Mouse (Mus musculus) brain, embryonic 18.5 days (tissue): ENCODE data around the gene Gna12.

ENCODE experiments used
- DNase-seq: peaks from one replicate; pipeline ENCODE4 v3.0.0-alpha.2; 2012; ENCODE audit warnings: low read depth, low spot score

The Gna12 gene

GRCm38 (mm10) chr5:140753223-140753622 is 77.0 kb downstream of the Gna12 start:
- DNase-seq: no peak

GRCm38 (mm10) chr5:140752639-140753038 is 77.6 kb downstream of the Gna12 start:
- DNase-seq: no peak

- no peak for DNase-seq
These were observed 78.2 kb downstream of the Gna12 start for GRCm38 (mm10) chr5:140752041-140752440.

DNA sequence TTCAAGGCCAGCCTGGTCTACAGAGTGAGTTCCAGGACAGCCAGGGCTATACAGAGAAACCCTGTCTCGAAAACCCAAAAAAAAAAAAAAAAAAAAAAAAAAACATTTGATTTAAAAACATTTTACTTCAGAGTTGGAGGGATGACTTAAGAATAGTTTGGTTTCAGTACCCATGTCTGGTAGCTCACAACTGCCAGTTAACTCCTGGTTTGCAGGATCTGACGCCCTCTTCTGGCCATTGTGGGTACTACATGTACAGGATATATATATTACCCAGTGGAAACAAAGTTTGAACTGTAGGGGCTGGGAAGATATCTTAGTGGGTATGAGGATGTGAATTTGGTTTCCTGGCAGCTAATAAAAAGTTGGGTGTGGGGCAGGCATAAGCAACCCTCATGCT is 79.3 kb downstream of the Gna12 start:
- DNase-seq: no peak

DNA sequence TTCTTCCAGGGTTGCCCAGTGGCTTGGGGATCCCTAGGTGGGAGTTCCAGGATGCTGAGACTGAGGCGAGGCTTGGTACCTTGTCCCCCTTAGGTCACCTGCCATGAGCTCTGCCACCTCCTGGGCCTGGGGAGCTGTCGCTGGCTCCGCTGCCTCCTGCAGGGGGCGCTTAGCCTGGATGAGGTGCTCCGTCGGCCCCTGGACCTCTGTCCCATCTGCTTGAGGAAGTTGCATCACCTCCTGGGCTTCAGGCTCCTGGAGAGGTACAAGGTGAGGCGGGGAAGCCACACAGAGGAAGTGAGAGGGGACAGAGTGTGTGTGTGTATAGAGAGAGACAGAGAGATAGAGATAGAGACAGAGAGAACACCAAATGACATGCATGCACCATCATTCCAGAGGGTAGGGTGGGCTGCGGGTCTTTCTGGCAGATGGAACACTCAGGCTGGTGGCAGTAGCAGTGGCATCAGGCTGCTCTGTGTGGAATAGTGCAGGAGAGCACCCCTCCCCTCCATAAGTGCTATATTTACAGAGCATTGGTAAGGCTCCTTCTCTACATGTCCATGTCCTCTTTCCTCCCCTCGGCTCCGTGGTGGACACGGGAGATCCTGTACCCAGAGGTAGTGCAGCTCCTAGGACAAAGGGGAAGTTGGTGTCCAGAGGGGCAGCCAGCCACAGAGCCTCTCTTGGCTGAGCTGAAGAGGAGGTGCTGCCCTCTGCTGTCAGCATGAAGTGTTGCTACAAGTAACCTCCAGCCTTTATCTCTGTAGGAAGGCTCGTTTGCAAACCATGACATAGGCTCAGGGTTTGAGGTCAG is 81.0 kb downstream of the Gna12 start:
- DNase-seq: no peak

DNA sequence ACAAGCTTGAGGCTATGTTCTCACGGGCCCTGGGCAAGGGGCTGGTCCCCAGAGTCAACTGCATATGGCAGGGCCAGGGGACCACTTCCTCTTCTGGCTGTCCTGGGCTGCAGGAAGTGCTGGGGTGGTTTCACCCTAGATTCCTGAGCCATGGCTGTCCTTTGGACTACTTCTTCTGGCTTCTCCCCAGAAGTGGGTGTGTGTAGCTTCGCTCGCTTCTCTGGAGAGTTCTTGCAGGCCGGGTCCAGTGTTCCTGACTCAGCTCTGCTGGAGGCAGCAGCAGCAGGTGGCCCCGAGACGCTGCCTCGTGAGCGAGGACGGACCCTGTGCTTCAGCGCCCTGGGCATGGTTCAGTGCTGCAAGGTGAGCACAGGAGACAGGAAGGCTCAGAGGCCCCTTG is 81.8 kb downstream of the Gna12 start:
- no peak for DNase-seq

DNA sequence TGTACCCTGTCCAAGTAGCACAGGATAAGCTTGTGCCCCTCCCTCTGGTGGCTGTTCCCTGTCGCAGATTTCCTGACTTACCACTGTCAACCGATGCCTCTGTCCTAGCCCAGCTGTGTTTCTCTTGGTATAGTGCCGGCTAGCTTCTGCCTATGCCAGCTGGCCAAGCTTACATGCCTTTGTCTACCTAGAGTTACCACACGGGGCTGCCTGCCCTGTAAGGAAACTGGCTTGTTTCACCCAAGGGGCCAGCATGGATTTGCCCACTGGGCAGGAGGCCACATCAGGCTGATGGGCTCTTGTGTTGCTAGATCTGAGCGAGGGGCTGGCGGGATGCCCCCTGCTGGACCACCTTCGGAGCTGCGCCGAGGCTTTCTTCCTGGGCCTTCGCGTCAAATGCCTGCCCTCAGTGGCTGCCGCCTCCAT is 86.5 kb downstream of the Gna12 start:
- DNase-seq: no peak

DNA sequence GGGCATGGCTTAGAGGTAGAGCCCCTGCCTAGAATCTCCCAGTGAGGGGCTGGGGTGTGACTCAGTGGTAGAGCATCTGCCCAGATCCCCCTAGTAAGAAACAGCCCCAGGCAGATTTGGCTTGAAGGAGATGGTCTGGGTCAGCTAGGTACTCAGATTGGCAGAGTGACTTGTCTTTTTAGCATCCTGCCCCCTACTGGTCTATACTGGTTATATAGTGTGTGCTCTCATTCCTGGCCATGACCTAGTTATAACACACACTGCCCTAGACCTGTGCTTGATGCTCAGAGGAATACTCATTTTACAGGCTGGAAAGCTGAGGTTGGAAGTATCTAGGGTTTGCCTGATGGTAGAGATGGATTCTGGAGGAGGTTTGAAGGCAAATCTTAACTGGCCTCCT is 88.4 kb downstream of the Gna12 start:
- DNase-seq: no peak

DNA sequence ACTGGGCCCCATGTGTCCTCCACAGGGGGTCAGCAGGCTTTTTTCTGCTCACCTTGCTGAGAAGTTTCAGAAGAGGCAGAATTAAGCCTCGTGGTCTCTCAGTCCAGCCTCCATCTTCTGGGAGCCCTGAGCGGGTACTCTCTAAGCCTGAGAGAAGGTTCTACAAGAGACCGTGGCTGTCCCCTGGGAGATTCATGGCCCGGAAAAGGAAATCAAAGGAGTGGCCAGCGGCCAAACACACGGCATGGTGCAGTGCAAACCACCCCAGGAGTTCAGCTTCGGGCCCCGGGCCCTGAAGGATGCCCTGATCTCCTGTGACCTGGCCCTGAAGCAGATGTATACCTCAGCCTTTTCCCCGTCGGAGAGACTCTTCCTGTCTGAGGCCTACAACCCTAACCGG is 89.2 kb downstream of the Gna12 start:
- DNase-seq: no peak

DNA sequence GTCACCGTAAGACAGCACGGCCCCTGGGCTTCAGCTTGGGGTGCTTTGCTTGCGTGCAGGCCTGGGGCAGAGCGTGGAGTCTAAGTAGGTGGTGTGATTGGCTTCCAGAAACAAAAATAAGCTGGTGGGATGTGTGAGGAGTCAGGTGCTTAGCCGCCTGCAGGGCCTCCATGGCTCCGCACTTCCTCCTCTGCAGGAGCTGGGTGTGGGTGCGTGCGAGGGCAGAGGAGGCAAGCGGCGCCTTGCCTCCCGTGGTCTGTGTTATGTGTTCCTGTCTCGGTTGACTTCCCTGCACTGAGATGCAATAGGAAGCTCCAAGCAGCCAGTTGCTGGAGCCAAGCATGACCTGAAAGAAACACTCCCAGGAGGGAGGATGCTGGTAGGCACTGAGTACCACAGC is 90.4 kb downstream of the Gna12 start:
- no peak for DNase-seq

DNA sequence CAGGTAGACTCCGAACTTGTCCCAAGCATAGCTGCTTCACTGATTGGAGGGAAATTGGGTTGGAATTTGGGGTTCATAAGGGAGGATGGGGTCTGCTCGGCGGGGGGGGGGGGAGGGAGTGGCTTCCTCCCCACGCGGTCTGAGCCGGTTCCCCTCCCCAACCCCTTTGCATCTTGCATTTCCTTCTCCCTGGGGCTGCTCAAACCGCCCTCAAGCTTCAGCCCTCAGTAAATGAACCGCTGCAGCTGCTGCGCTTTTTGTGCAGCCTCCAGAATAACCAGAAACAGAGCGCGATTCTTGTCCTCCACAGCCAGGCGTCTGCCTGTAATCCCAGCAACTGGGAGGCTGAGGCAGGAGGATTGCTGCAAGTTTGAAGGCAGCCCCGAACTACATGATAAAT is 94.1 kb downstream of the Gna12 start:
- no peak for DNase-seq

- no peak for DNase-seq
These were observed 94.9 kb downstream of the Gna12 start for GRCm38 (mm10) chr5:140735297-140735696.

- DNase-seq: no peak
These were observed 96.9 kb downstream of the Gna12 start for GRCm38 (mm10) chr5:140733336-140733735.

DNA sequence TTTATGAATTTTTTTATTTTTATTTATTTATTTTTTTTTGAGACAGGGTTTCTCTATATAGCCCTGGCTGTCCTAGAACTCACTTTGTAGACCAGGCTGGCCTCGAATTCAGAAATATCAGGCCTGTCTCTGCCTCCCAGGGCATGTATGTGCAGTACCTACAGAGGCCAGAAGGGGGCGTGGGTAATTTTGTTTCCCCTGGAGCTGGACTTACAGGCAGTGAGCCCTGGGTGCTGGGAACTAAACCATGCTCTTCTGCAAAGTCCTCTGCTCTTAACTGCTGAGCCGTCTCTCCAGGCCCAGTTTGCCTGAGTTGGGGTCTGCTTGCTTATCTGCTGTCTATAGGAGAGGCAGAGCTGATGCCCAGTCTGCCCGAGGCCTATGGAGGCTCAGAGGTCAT is 98.0 kb downstream of the Gna12 start:
- no peak for DNase-seq

DNA sequence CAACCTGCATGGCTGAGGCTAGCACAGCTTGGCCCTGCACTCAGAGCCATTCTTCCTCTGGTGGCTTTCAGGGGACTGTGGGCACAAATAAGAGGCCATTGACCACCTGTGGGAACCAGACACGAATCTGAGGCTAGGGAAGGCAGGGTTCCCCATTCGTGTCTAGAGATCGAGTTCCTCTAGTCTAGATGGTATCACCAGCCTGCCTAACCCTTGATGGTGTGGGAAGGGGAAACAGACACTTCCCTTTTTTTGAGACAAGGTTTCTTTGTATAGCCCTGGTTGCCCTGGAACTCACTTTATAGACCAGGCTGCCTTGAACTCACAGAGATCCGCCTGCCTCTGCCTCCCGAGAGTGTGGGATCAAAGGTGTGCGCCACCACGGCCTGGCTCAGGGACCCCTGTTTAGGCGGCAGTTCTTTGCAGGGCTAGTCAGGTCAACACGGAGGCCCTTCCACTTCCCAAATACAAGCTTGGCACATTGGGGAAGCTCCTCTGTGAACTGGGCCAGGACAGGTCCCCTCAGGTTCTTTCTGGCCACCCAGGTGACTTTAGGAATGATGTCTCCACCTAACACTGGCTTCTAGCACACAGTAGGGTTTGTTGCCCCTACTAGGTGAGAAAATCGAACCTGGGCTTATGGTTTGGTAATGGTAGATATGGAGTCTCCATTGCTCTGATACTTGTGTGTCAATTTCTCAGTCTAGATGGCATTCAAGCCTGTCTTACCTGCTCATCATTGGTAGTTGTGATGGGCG is 99.0 kb downstream of the Gna12 start:
- no peak for DNase-seq

DNA sequence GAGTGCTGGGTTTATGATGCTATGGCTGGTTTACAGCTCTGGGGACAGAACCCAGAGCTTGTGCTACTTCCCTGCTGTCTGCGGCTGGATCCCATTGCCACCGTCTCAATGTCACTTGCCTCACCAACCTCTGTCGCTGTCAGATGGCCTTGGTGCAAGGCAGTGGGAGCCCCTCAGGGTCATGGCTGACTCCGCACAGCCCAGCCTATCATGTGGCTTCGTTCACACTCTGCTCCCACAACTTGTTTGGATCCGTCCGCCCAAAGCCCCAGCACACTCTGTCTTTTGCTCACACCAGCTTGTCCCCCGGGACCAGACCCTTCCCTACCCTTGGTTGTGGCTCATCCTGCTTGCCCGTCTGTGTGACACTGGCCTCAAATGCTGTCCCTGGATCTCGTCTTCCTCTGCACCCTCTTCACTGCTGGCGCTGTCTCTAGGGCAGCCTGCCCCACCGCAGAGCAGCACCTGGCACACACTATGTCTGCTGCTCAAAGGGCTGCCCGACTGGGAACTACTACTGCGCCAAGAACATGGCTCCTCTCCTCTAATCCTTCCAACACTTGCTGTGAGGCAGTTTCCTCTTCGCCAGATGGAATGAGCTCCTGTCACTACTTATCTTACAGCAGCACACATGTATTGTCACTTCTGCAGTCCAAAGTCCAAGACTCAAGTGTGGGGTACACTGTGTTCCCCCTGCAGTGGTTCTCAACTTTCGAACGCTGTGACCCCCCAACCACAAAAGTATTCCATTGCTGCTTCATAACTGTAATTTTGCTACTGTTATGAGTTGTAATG is 103.1 kb downstream of the Gna12 start:
- no peak for DNase-seq

DNA sequence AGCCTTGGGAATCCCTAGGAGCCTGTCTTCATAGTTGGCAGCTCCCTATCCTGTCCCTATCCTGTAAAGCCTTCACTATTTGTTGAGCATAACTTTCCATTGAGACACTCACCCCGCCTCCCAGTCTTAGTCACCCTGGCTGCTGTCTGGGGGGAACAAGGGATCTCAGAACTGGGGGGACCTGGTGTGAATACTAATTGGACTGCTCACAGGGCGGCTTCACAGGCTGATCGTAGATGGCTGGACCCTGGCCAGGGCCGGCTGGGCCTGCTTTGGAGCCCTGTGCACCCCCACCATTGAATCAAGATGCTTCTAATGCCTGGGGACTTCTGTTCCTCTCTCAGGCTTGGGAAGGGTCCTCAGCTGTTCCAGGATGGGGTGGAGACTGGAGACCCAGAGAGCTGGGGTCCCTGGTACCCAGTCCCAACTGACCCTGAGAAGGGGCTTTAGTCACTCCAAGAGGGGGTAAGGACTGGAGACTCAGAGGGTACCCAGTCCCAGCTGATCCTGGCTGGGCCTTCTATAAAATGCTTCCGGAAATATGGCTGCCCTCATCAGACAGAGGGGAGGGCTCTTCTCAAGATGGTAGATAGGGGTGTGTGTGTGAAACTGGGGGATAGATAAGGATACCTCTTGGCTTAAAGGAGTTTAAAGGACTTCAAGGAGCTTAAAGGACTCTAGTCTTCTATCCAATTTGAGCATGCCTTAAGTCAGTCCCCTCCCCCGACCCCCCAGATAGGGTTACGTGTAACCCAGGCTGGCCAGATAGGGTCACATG is 104.0 kb downstream of the Gna12 start:
- DNase-seq: no peak

- peak; percentile 66 for DNase-seq
These were observed 106.4 kb downstream of the Gna12 start, which contains the start of gene Amz1 for GRCm38 (mm10) chr5:140723822-140724221. Gene Amz1, plus strand, starts transcription at chr5:140724127.

- no peak for DNase-seq
These were observed 108.1 kb downstream of the Gna12 start for GRCm38 (mm10) chr5:140722121-140722520.

DNA sequence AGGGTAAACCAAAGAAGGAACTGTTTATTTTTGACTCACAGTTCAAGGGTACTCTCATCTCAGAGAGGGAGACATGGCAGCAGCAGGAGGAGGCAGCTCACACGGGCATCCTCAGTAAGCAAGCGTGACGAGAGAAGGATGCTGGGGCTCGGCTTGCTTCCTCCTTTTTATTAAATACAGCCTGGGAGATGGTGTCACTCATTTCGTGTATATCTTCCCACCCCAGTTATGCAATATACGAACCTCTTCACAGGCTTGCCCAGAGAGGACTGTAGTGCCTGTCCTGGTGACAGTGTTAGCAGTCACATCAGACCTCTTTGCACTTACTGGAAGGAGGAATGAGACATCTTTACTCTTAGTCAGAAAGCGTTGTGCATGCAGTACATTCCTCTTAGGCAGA is 109.5 kb downstream of the Gna12 start:
- no peak for DNase-seq

DNA sequence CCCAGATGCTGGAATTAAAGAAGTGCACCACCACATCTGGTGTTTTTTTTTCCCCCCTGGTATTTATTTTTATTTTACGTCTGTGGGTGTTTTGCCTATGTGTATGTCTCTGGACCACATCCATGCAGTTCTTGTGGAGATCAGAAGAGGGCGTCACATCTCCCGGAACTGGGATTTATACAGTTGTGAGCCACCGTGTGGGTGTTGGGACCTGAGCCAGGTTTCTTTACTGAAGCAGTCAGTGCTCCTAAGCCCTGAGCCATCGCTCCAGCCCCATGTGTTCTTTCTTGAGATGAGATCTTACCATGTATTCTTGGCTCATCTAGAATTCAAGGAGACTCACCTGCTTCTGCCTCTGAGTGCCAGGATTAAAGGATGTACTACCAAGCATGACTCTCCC is 119.2 kb downstream of the Gna12 start:
- DNase-seq: no peak
